Mouse (Mus musculus): ENCODE measurements around the gene Gm21987.

Gm21987 gene

DNA sequence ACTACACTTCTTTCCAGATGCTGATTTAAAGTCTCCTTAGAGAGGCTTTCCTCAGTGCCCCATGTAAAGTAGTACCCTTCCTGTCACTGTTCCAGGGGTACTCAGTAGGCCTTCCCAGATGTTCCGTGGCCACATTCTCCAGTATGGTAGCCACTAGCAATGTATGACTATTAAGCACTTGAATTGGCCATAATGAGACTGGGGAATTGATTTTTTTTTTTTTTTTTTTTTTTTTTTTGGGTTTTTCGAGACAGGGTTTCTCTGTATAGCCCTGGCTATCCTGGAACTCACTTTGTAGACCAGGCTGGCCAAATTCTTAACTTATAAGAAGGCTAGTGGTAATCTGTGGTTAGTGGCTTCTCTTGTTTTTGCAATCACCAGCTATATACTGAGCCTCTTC is 3.0 kb downstream of the Gm21987 start:
- DNase-seq (ENCODE audit: low spot score) = no peak

DNA sequence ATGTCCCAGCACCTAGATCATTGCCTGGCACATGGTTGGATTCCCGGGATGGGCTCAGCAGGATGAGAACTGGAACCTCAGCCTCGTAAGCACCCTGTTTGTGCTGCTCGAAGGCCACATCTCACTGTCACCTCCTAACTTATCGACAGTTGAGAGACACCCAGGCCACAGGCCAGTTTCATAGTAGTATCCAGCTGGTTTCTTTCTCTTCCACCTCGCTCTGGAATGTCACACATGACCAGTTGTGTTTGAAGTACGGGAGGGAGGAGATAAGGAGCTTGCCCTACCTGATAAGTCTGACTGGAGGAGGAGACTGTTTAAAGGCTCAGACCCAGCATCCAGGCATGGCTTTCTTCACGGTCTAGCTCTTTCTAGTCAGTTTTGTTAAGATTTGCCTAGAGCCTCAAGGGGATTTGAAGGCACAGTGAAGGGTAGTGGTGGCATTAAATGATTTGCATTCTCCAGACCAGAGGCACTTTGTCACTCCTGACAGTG is 3.6 kb downstream of the Gm21987 start:
- no peak for DNase-seq (ENCODE audit: low spot score)

DNA sequence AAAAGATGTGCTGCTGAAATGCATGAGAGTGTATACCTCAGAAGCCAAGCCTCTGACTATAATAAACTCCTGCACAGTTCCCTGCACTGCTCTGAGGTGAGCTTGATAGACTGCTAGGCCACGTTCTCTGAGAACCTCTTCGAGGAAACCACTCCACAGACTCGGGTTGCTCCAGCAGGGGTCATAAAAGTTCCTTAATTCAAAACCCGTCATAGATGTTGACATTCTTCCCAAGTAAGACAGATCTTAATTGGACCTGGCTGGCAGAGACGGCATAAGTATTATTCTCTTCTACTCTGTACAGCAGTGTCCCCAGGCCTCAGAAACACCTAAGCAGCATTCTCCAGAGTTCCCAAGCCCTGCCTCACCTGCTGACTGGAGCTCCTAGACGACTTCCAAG is 4.1 kb downstream of the Gm21987 start:
- DNase-seq (ENCODE audit: low spot score) = no peak

DNA sequence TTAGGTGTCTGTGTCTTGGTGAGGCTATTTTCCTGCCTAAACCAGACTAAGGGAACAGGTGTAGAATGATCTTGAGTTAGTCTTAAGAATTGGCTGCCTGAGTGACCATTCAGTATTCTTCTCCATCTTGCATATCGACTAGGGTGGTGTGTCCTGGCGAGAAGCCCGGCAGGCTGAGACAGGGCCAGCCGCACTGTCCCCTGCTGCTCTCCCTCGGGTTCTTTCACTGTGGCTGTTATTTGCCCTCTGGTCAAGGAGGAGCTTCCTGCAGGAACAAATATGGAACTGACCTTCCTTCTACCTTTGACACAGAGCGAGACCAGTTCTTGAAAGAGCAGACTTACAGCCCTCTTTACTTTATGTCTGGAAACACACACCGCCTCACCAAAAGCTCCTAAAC is 5.2 kb downstream of the Gm21987 start:
- no peak for DNase-seq (ENCODE audit: low spot score)

DNA sequence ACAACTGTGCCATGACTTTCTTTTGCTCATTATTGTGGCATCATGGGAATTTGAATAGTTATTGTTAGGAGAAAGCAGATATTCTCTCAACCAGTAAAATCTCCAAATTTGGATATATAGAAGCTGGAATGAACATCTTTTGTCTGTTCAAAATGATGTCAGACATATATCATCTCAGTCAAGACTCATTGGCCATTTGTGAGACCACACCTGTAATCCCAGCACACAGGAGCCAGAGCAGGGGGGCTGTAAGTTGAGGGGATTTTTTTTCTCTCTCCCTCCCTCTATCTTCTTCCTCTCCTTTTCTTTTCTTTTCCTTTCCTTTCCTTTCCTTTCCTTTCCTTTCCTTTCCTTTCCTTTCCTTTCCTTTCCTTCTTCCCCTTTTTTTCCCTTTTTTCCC is 6.0 kb downstream of the Gm21987 start:
- DNase-seq (ENCODE audit: low spot score) = no peak

DNA sequence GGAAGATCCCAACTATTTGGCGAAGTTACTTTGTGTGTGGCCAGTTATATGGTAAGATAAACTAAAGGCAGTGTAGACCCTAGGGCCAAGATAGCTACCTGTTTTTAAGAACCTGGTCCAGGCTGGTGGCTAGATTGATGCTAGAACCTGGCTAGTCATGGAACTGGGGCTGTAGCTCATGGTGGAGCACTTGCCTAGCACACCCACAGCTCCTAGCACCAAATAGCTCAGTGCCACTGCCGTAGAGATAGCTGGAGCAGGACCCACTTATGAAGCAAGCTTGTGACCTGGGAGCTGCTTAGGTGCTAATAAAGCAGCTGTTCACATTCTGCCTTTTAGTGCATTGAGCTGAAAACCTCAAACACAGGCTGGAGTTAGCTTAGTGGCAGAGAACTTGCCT is 6.8 kb downstream of the Gm21987 start:
- DNase-seq (ENCODE audit: low spot score) = no peak

DNA sequence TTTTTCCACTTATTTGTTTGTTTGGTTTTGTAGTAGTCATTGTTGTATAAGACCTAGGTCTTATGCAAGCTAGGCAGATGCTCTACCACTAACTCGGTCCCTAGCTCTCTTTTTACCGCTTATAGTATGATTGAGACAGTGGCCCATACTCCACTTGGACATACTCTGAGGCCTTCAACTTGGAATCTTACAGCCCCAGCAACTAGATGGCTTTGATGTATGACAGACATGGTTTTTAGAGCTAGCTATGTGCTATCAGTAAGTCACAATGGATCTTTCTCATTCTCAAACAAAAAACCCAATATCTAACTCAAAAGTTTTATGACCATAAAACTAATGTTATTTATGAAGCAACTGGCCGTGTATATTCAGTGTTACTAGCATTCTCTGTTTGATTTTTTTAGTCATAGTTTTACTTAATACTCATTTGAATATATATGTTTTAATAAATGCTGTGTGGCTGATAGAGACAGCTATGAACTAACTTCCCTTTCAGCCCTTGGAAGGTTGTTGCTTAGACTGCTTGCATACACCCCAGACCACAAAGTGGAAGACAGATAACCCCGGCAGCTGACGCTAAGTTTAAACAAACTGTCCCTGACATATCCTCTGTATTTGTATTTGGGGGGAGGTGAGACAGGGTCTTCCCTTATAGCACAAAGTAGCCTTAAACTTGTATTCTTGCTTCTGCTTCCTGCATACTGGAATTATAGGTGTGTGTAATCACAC is 7.5 kb downstream of the Gm21987 start:
- no peak for DNase-seq (ENCODE audit: low spot score)

DNA sequence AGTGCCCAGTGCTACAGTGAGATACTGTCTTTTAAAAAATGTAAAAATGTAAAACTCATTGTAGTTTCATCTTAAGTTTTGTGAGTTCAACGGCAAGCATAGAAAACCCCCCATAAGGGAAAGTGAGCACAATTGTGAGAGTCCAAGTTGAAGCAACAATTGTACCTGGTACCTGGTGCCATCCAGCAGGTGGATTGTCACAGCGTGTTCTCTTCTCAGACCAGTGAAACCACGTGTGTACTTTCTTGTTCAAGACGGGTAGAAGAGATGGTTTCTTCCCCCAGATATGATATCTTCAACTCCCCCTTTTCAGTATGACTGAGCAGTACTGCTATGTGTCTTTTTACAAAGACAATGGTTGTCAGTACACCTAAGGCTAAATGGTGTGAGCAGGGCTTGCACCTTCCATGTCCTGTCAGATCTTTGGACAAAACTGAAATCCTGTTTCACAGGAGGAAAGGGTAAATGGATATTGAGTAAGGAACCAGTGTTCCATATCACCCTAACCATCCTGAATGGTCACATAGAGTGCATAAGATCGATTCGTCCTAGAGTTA is 11.5 kb downstream of the Gm21987 start:
- DNase-seq (ENCODE audit: low spot score) = no peak

DNA sequence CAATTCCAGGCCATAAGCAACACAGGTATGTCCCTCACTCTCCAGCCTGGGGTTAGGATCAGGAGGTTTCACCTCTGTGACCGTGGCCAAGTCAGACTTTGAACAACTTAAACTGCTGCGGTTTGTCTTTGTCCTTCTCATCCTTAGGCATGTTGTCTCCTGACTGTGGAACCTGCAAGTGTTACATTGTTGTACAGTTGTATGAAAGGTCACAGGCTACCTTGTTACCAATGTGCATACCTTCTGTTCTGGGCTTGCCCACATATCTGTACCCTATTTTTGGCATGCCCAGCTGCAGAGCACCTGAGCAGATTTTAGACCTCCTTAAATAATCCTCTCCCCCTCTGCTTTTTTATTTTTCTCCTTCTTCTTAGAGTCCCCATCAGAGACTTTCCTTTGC is 12.4 kb downstream of the Gm21987 start:
- no peak for DNase-seq (ENCODE audit: low spot score)

DNA sequence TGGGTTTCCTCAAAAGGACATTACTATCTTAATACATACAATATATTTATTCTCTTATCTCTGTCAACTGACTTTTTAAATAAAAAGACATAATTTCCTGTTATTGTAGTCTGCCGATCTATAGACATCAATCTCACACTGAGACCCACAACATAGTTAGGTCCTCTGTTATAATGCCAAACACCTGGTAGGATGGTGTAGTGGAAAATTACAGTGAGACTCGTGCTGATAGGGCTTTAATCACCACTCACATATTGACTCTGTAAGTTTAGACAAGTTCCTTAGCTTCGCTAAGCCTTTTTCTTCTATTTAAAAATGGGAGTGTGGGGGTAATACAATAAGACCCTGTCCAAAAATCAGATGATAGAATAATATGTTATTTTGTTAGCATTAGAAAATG is 13.0 kb downstream of the Gm21987 start:
- no peak for DNase-seq (ENCODE audit: low spot score)

DNA sequence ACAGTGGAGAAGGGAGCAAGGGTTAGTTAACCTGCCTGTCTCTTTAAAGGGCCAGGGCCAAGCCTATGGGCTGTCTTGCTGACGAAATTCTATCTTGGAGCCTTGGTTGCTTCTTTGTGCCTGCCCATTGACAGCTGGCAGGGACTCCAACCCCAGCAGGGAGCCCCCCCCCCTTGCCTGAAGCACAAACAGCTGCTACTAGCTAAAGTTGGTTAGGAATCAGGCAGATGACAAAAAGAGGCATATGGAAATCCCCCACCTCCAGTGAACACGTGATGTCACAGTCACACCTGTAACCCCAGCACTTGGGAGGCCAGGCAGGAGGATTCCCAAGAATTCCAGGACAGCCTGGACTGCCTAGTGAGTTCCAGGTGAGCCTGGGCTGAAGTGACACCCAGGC is 13.5 kb downstream of the Gm21987 start:
- no peak for DNase-seq (ENCODE audit: low spot score)

DNA sequence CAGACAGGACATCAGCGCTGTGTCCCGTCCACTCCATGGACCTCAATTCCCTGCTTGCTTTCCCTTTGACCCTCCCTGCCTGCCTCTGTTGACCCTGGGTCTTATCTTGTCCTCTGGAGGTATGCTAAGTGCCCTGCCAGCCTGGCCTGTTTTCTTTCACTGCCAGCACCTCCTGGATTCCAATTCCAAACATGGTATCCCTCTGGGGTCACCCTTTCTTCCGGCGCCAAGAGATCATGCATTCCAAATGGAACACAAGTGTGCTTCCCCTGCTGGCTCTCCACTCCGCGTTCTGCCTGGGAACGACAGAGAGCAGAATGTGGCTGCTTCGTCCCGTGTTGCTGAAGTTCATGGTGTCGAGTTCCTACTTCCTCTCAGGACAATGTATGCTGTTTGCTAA is 15.1 kb downstream of the Gm21987 start, which contains the start of gene Popdc2:
Gene Popdc2 (plus strand): TSS at position 277 of the 400 bp plus-strand sequence.
- DNase-seq (ENCODE audit: low spot score) = no peak

DNA sequence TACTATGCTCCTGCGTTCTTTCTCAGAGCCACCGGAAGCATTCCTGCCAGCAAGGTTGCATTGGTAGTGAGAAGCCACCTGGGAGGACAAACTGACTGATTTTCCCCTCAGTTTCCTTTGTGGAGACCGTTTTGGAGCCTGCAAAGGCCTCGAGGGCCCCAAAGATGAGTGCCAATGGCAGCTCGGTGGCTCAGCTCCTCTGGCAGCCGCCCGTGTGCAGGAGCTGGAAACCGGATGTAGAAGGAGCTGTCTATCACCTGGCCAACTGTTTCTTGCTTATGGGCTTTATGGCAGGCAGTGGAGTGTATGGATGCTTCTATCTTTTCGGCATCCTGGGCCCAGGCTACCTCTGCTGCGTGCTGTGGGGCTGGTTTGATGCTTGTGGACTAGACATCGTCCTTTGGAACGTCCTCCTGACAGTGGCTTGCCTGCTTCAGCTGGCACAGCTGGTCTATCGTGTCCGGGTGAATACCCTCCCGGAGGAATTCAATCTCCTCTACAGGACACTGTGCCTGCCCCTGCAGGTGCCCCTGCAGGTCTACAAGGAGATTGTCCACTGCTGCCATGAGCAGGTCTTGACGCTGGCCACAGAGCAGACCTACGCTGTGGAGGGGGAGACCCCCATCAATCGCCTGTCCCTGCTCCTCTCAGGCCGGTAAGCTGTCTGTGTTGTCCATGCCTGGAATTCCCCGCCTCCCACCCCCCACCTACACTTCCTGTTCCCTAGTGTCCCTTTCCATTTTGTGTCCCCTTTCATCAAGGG is 15.8 kb downstream of the Gm21987 start:
- no peak for DNase-seq (ENCODE audit: low spot score)

DNA sequence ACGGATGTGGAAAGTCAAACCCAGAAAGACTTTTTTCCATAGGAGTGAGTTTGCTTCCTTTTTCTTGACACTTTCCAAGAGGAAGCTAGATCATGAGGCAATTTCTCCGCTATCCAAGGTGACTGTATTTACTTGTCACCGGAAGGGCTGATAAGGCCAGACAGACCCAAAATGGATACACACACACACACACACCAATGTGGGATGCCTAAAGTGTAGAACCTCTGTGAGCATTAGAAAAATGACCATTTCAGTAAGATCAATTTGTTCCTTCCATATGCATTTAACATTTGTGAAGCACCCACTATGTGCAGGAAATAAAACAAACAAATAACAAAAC is 16.4 kb downstream of the Gm21987 start:
- no peak for DNase-seq (ENCODE audit: low spot score)

DNA sequence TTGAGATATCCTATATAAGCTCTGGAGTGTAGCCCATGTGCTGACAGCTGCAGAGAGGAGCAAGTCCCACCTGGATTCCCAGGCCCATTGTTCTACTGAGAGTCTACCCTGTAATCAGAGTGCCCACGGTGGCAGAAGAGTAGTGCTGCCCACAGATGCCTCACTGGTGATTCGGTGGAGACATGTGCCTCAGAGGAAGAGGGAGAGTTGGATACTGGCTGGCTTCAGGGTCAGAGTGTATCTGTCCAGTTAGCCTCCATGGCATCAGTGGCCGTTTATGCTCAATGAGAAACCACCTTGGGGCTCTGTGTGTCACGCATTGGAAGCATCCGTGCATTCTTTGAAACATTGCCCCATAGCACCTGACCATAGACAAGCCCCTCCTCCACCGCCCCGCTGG is 16.8 kb downstream of the Gm21987 start:
- no peak for DNase-seq (ENCODE audit: low spot score)

DNA sequence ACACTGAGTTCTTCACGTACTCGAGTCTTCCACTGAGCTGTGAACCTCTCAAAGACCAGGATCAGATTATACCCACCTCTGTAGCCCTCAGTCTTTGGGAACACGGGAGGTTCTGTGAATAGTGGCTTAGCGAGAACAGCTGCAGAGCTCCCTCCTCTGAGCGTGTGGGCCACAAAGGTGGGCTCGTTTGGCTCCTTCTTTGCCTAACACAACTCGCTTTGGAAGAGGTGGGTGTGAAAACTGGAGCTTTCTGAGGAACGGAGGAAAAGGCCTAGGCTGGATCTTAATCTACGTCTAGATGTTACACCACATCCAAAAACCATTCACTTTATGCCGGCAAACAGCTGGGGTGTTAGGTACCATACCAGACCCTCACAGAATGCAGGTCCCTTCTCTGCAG is 18.6 kb downstream of the Gm21987 start:
- DNase-seq (ENCODE audit: low spot score) = no peak

DNA sequence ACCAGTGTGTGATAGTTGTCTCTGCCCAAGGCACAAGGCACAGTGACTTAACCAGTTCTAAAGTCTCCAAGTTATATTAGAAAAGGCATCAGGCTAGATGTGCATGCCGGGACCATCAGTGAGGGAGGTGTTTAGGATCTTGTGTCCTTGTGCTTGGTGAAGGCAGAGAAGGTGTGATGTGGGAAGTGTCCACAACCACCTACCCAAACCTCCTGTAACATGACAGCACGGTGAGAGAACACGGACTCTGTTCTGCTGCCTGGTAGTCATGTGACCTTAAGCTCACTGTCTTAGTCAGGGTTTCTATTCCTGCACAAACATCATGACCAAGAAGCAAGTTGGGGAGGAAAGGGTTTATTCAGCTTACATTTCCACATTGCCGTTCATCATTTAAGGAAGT is 19.4 kb downstream of the Gm21987 start:
- no peak for DNase-seq (ENCODE audit: low spot score)

DNA sequence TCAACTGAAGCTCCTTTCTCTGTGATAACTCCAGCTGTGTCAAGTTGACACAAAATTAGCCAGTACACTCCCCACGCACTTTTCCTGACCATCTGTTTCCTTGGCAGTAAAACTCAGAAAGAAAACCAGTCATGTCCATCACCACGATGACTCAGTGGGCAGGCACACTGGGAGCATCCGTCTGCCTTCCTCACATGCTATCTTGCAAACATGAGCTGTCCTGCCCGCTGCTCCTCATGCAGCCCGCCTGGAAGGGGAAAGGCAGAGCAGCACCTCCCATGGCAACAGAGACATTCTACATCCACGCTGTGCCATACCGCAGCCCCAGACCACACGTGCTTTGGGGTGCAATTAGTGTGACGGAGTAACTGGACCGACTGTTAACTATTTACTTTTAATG is 21.5 kb downstream of the Gm21987 start:
- DNase-seq (ENCODE audit: low spot score) = no peak

DNA sequence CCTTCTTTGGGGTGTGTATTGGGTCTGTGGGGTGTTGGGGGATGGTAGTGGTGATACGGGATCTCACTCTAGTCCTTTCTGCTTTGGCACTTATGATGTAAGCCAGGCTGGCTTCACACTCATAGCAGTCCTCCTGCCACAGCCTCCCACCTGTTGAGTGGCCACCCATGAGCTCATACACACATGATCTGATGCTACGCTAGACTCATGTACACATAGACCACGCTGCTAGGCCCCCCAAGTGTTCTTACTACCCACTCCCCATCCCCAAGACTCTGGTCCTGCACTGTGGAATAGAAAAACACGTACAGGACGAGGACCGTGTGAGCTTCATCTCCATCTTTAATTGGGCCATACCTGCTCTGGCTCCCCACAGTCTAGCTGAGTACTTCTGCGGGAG is 22.2 kb downstream of the Gm21987 start:
- no peak for DNase-seq (ENCODE audit: low spot score)

DNA sequence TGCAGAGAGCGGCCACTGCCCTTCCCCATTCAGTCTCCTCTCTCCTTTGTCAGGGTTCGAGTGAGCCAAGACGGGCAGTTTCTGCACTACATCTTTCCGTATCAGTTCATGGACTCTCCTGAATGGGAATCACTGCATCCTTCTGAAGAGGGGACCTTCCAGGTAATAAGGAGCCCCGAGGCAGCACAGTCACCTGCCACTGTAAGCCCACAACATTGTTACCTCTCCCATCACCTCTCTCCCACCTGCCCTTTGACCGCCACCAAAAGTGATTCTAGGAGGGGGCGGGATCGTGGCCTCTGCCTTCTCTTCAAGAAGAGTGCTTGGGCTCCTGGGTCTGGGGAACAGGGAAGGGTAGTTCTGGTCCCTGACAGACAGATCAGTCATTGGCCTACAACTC is 22.6 kb downstream of the Gm21987 start:
- DNase-seq (ENCODE audit: low spot score) = no peak

DNA sequence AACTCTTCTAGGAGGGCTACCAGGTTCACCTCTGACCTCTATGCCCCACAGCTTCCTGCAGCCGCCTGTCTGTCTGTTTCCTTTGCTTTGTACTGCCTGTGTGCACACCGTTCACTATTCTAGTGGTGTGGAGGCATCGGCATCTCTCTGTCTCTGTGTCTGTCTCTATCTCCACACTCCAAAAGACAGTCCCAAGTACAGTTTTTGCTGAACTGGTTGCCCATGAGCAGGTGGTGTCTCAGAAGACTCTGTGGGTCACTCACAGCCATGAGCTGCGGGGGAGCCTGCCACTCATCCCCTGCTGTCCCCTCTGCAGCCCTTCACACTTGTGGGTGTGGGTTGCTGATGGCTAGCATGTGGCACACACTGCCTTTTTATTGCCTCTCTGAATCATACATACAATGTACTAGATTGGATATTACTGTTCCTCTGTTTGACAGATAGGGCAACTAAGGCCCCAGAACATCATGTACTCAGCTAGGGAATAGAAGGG is 23.2 kb downstream of the Gm21987 start:
- no peak for DNase-seq (ENCODE audit: low spot score)

DNA sequence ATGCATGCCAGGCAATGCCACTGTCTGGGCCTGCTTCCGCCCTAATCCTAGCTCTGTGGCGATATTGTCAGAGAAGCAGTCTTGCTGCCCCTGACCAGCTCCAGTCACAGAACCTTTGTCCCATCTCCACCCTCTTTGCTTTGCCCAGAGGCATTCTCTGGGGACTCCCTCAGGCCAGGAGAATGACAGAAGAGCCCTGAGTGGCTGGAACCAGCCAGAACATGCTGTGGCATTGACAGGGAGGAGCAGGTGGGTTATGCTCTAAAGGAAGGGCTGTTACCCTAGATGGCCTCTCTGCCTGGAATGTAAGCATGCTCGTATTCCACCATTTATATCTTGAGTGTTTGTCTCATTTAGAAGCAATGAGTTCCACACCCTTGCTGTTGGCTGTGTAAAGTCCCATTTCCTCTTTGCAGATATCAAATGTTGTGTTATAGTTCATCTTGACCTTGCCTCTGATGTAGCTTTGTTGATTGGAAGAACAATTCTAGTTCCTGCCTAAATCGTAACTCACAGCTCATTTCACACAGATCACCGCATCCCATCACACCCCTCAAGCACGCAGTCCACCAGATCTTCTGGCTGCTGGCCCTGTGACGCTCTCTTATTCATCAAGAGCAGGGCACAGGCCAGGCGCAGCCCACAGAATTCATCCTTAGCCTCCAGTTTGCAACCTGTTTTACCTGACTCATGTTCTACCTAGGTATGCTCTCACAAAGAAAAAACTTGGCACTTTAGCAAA is 24.0 kb downstream of the Gm21987 start:
- no peak for DNase-seq (ENCODE audit: low spot score)
